Mouse (Mus musculus) forebrain, embryonic 14.5 days (tissue): Measurements from ENCODE around the gene Ppie. TPM values are rescaled to one million over a fixed set of nuclear protein-coding genes. Genes with fewer than 3 reads are reported as not detected.
"Not testable (repeated sequence)": the region's sequence is repeated elsewhere in the genome, so short reads cannot be mapped to it uniquely, and the experiment has no call there.

ENCODE experiments used
- ATAC-seq: fragments of 200-750 bp; cut with Nextera tagmentation; 2 replicates; pipeline ENCODE4 v1.8.0; 2017; ENCODE audit warnings: mild to moderate bottlenecking, moderate library complexity
- DNase-seq: peaks from one replicate; pipeline ENCODE4 v3.0.0-alpha.2; 2015; ENCODE audit warnings: low spot score
- H3K27ac ChIP-seq: fragments of 300-500 bp; sonication (generic); 2 replicates; pipeline ENCODE4 v1.5.1; 2014; ENCODE audit warnings: low read depth, mild to moderate bottlenecking, control low read depth, low read length, moderate library complexity
- H3K27me3 ChIP-seq: fragments of 300-500 bp; sonication (generic); replicated peaks from 2 replicates; pipeline ENCODE4 v1.6.1; 2014; ENCODE audit warnings: low read length, control low read depth, mixed read lengths; ENCODE audit not compliant: control insufficient read depth, insufficient read depth
- H3K36me3 ChIP-seq: fragments of 300-500 bp; sonication (generic); 2 replicates; pipeline ENCODE4 v1.6.1; 2014; ENCODE audit warnings: low read length, control low read depth; ENCODE audit not compliant: control insufficient read depth, insufficient read depth
- H3K4me1 ChIP-seq: fragments of 300-500 bp; sonication (generic); 2 replicates; pipeline ENCODE4 v1.6.1; 2014; ENCODE audit warnings: antibody characterized with exemption, low read length, control low read depth; ENCODE audit not compliant: control insufficient read depth, insufficient read depth
- H3K4me2 ChIP-seq: fragments of 300-500 bp; sonication (generic); 2 replicates; pipeline ENCODE4 v1.6.1; 2014; ENCODE audit warnings: mild to moderate bottlenecking, control low read depth, low read length
- H3K4me3 ChIP-seq: fragments of 300-500 bp; sonication (generic); 2 replicates; pipeline ENCODE4 v1.5.1; 2014; ENCODE audit warnings: low read depth, low read length, control low read depth
- H3K9ac ChIP-seq: fragments of 300-500 bp; sonication (generic); 2 replicates; pipeline ENCODE4 v1.6.1; 2014; ENCODE audit warnings: mild to moderate bottlenecking, low read length, control low read depth, moderate library complexity
- H3K9me3 ChIP-seq: fragments of 300-500 bp; sonication (generic); replicated peaks from 2 replicates; pipeline ENCODE4 v1.6.1; 2016; ENCODE audit warnings: low read length, control low read depth, mixed read lengths; ENCODE audit not compliant: control insufficient read depth
- WGBS: fragments of 180-500 bp; shearing (Covaris S2); extraction: QIAGEN DNeasy Blood & Tissue Kit; methylation state at CpG from one replicate; pipeline ENCODE4 v1.1.7; 2014; 5-methylcytosine and 5-hydroxymethylcytosine counted together
- polyA plus RNA-seq: library from polyadenylated mRNA; unstranded; fragments of >200 nt; fragmentation: Nextera tagmentation; extraction: Ambion mirVana; gene quantifications from 2 replicates; pipeline ENCODE4 v1.2.1, GENCODE M21; 2014

Ppie gene
- polyA plus RNA-seq: 86.4 and 88.3 TPM in 2 replicates

- H3K4me1 ChIP-seq: peaks cover 12% of the 10 kb centered on the region
- H3K4me3 ChIP-seq: peak within 1 kb of the TSS; percentile 64
- no peaks in the 10 kb centered on the region for H3K27me3 ChIP-seq
- DNase-seq (peak; percentile 94), ATAC-seq (peak; percentile 99)
- H3K9me3 ChIP-seq: no peaks in the 10 kb centered on the region
- H3K9ac ChIP-seq: peak within 1 kb of the TSS; percentile 66
- peak within 1 kb of the TSS; percentile 80; the same call in 1 of the 2 replicates for H3K27ac ChIP-seq
- peaks cover 21% of the 10 kb centered on the region for H3K36me3 ChIP-seq
- under 1% methylated on average over 34 of the region's 34 CpGs for WGBS
- peak within 1 kb of the TSS; percentile 92 for H3K4me2 ChIP-seq
These were observed at the start of gene Ppie for GRCm38 (mm10) chr4:123139513-123140154. Ppie (minus strand) TSS chr4:123139951.

GRCm38 (mm10) chr4:123184816-123185215 lies 45.1 kb upstream of the Ppie start:
- DNase-seq (peak; percentile 63), ATAC-seq (no peak)
- no peak overlapping the region for H3K9ac ChIP-seq
- no peak overlapping the region for H3K27ac ChIP-seq
- H3K4me3 ChIP-seq: no peak overlapping the region
- WGBS: 30% methylated on average over 3 of the region's 3 CpGs
- no peaks in the 10 kb centered on the region for H3K36me3 ChIP-seq
- H3K27me3 ChIP-seq: peaks cover 22% of the 10 kb centered on the region
- no peaks in the 10 kb centered on the region for H3K9me3 ChIP-seq
- H3K4me1 ChIP-seq: peaks cover 11% of the 10 kb centered on the region; the same call in 1 of the 2 replicates
- H3K4me2 ChIP-seq: 0 out of 2 replicates have a peak overlapping the region, but pooled peaks have one; percentile 74

GRCm38 (mm10) chr4:123183239-123184056 lies 43.7 kb upstream of the Ppie start:
- 12% methylated on average over 44 of the region's 44 CpGs for WGBS
- H3K36me3 ChIP-seq: no peaks in the 10 kb centered on the region
- peak overlapping the region; percentile 64 for H3K9ac ChIP-seq
- DNase-seq (peak; percentile 93), ATAC-seq (peak; percentile 93)
- H3K27ac ChIP-seq: peak overlapping the region; percentile 39; the same call in 1 of the 2 replicates
- H3K4me3 ChIP-seq: peak overlapping the region; percentile 46
- H3K9me3 ChIP-seq: no peaks in the 10 kb centered on the region
- H3K4me2 ChIP-seq: peak overlapping the region; percentile 74
- H3K27me3 ChIP-seq: peaks cover 22% of the 10 kb centered on the region
- H3K4me1 ChIP-seq: peaks cover 11% of the 10 kb centered on the region; the same call in 1 of the 2 replicates

- H3K4me3 ChIP-seq: peak within 1 kb of the TSS; percentile 46
- 1% methylated on average over 44 of the region's 44 CpGs for WGBS
- H3K9me3 ChIP-seq: no peaks in the 10 kb centered on the region
- peak within 1 kb of the TSS; percentile 64 for H3K9ac ChIP-seq
- H3K27me3 ChIP-seq: peaks cover 22% of the 10 kb centered on the region
- peak within 1 kb of the TSS; percentile 74 for H3K4me2 ChIP-seq
- peak; percentile 31 for DNase-seq
- H3K36me3 ChIP-seq: no peaks in the 10 kb centered on the region
- H3K27ac ChIP-seq: peak within 1 kb of the TSS; percentile 39; the same call in 1 of the 2 replicates
- peaks cover 11% of the 10 kb centered on the region; the same call in 1 of the 2 replicates for H3K4me1 ChIP-seq
- ATAC-seq: peak; percentile 61
These were observed 42.8 kb upstream of the Ppie start, which contains the start of gene Hpcal4 for GRCm38 (mm10) chr4:123182328-123183238. Hpcal4 (plus strand) TSS chr4:123183227.

GRCm38 (mm10) chr4:123171811-123172210 lies 32.1 kb upstream of the Ppie start:
- Histone ChIP-seq H3K9me3 (no peaks in the 10 kb centered on the region; the same call in 1 of the 2 replicates), H3K36me3 (no peaks in the 10 kb centered on the region), H3K4me1 (no peaks in the 10 kb centered on the region), H3K27me3 (no peaks in the 10 kb centered on the region; the same call in 1 of the 2 replicates), H3K27ac (no peak overlapping the region), H3K4me2 (no peak overlapping the region), H3K4me3 (no peak overlapping the region), H3K9ac (no peak overlapping the region)
- ATAC-seq (no peak), DNase-seq (no peak)

- 90% methylated on average over 15 of the region's 15 CpGs for WGBS
- ATAC-seq: no peak
- H3K4me1 ChIP-seq: peaks cover 3% of the 10 kb centered on the region; the same call in 1 of the 2 replicates
- DNase-seq: no peak
- no peak overlapping the region for H3K27ac ChIP-seq
- no peak overlapping the region for H3K9ac ChIP-seq
- no peaks in the 10 kb centered on the region; the same call in 1 of the 2 replicates for H3K9me3 ChIP-seq
- no peak overlapping the region for H3K4me2 ChIP-seq
- H3K4me3 ChIP-seq: no peak overlapping the region
- H3K36me3 ChIP-seq: no peaks in the 10 kb centered on the region
- no peaks in the 10 kb centered on the region for H3K27me3 ChIP-seq
These were observed 24.4 kb upstream of the Ppie start for GRCm38 (mm10) chr4:123164157-123164556.

GRCm38 (mm10) chr4:123162305-123162917 lies 22.7 kb upstream of the Ppie start:
- no peak overlapping the region for H3K27ac ChIP-seq
- H3K4me1 ChIP-seq: peaks cover 3% of the 10 kb centered on the region; the same call in 1 of the 2 replicates
- H3K9me3 ChIP-seq: no peaks in the 10 kb centered on the region
- DNase-seq: no peak
- peak overlapping the region; percentile 34 for H3K4me2 ChIP-seq
- H3K27me3 ChIP-seq: no peaks in the 10 kb centered on the region
- H3K4me3 ChIP-seq: no peak overlapping the region
- H3K9ac ChIP-seq: peak overlapping the region; percentile 13; the same call in 1 of the 2 replicates
- no peaks in the 10 kb centered on the region for H3K36me3 ChIP-seq
- 7% methylated on average over 15 of the region's 15 CpGs for WGBS
- no peak for ATAC-seq

- H3K27ac ChIP-seq, H3K36me3 ChIP-seq, H3K27me3 ChIP-seq, H3K9ac ChIP-seq, H3K4me2 ChIP-seq, H3K4me3 ChIP-seq, ATAC-seq, H3K4me1 ChIP-seq, H3K9me3 ChIP-seq, DNase-seq: not testable (repeated sequence)
- WGBS: 88% methylated on average over 3 of the region's 3 CpGs
These were observed 21.5 kb upstream of the Ppie start for GRCm38 (mm10) chr4:123161251-123161650.
